Mouse (Mus musculus): Measurements from ENCODE around the gene Ttc23.

DNA sequence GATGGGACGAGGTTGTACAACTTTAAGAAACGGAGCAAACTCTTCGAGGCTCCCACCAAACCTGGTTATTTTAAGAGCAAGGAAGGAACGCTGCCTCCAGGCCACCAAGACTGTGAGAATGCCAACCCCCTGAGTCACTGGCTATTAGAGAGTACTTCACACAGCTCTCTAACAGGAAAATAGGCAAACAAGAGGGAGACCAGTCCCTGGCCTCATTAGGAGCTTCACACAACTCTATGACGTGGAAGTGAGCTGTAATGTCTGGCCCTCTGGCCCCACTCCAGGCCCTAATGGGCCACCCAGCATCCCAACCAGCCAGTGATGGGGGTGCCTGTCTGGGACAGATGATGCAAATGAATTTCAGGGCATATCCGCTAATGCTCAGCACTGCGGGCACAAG is 94.5 kb downstream of the Ttc23 start:
- TF ChIP-seq GATA1 (IDR thresholded peaks at IDR 0.05; ENCODE audit: low read length) (no peak), TAL1 (IDR thresholded peaks at IDR 0.05; ENCODE audit: low read length) (no peak)
